Mouse (Mus musculus) forebrain, embryonic 13.5 days (tissue): ENCODE results near the gene Gm5134. TPM values are rescaled to one million over a fixed set of nuclear protein-coding genes. Genes with fewer than 3 reads are reported as not detected.

Experiments used
- ATAC-seq: fragments of 200-750 bp; cut with Nextera tagmentation; 2 replicates; pipeline ENCODE4 v1.8.0; 2017
- H3K27ac ChIP-seq: fragments of 300-500 bp; sonication (generic); 2 replicates; pipeline ENCODE4 v1.5.1; 2015; ENCODE audit warnings: inconsistent platforms, mild to moderate bottlenecking, moderate library complexity
- H3K27me3 ChIP-seq: fragments of 300-500 bp; sonication (generic); 2 replicates; pipeline ENCODE4 v1.6.1; 2015; ENCODE audit warnings: mild to moderate bottlenecking, inconsistent platforms
- H3K36me3 ChIP-seq: fragments of 300-500 bp; sonication (generic); 2 replicates; pipeline ENCODE4 v1.6.1; 2015; ENCODE audit warnings: mild to moderate bottlenecking, inconsistent platforms; ENCODE audit not compliant: poor library complexity, severe bottlenecking
- H3K4me1 ChIP-seq: fragments of 300-500 bp; sonication (generic); 2 replicates; pipeline ENCODE4 v1.6.1; 2015; ENCODE audit warnings: inconsistent platforms
- H3K4me2 ChIP-seq: fragments of 300-500 bp; sonication (generic); 2 replicates; pipeline ENCODE4 v1.6.1; 2015; ENCODE audit warnings: inconsistent platforms, mild to moderate bottlenecking, moderate library complexity
- H3K4me3 ChIP-seq: fragments of 300-500 bp; sonication (generic); 2 replicates; pipeline ENCODE4 v1.5.1; 2015; ENCODE audit warnings: mild to moderate bottlenecking, inconsistent platforms
- H3K9ac ChIP-seq: fragments of 300-500 bp; sonication (generic); 2 replicates; pipeline ENCODE4 v1.6.1; 2015; ENCODE audit warnings: mild to moderate bottlenecking, inconsistent platforms
- H3K9me3 ChIP-seq: fragments of 300-500 bp; sonication (generic); replicated peaks from 2 replicates; pipeline ENCODE4 v1.6.1; 2016; ENCODE audit warnings: inconsistent platforms
- WGBS: fragments of 180-500 bp; shearing (Covaris S2); methylation state at CpG from one replicate; pipeline ENCODE4 v1.1.7; 2015; 5-methylcytosine and 5-hydroxymethylcytosine counted together
- polyA plus RNA-seq: library from polyadenylated mRNA; unstranded; fragments of >200 nt; fragmentation: Nextera tagmentation; extraction: Ambion mirVana; gene quantifications from 2 replicates; pipeline ENCODE4 v1.2.1, GENCODE M21; 2015

Gm5134 gene
- polyA plus RNA-seq, 1 experiment from 2014 or later, result 0.09 TPM

GRCm38 (mm10) chr10:76031511-76032401 lies 77.4 kb downstream of the Gm5134 start:
- Histone ChIP-seq H3K9me3 (no peaks in the 10 kb centered on the region), H3K4me2 (peak overlapping the region; percentile 78), H3K36me3 (peaks cover 9% of the 10 kb centered on the region), H3K4me1 (peaks cover 14% of the 10 kb centered on the region), H3K27ac (peak overlapping the region; percentile 49), H3K4me3 (peak overlapping the region; percentile 90), H3K27me3 (no peaks in the 10 kb centered on the region), H3K9ac (peak overlapping the region; percentile 94)
- WGBS, result 56% methylated on average over 14 of the region's 14 CpGs
- ATAC-seq, result no peak; the same call in 1 of the 2 replicates

- H3K27me3 ChIP-seq, result no peaks in the 10 kb centered on the region
- peak within 1 kb of the TSS; percentile 94 for H3K9ac ChIP-seq
- peaks cover 17% of the 10 kb centered on the region for H3K36me3 ChIP-seq
- H3K4me2 ChIP-seq, result peak within 1 kb of the TSS; percentile 78
- ATAC-seq, result peak; percentile 99
- peak within 1 kb of the TSS; percentile 51 for H3K27ac ChIP-seq
- peak within 1 kb of the TSS; percentile 90 for H3K4me3 ChIP-seq
- no peaks in the 10 kb centered on the region for H3K9me3 ChIP-seq
- H3K4me1 ChIP-seq, result peaks cover 14% of the 10 kb centered on the region
- WGBS, result under 1% methylated on average over 53 of the region's 58 CpGs
Observed at GRCm38 (mm10) chr10:76032402-76033118, 78.2 kb downstream of the Gm5134 start, which contains the start of gene Zfp280b. Zfp280b (plus strand) TSS chr10:76032650.

- no peak for ATAC-seq
- no peaks in the 10 kb centered on the region for H3K9me3 ChIP-seq
- peaks cover 14% of the 10 kb centered on the region for H3K4me1 ChIP-seq
- H3K27ac ChIP-seq, result peak overlapping the region; percentile 51; the same call in 1 of the 2 replicates
- H3K4me3 ChIP-seq, result peak overlapping the region; percentile 90
- peaks cover 22% of the 10 kb centered on the region for H3K36me3 ChIP-seq
- WGBS, result 21% methylated on average over 7 of the region's 7 CpGs
- peak overlapping the region; percentile 78 for H3K4me2 ChIP-seq
- H3K9ac ChIP-seq, result peak overlapping the region; percentile 94
- H3K27me3 ChIP-seq, result no peaks in the 10 kb centered on the region
Observed at GRCm38 (mm10) chr10:76033119-76033455, 78.8 kb downstream of the Gm5134 start.

GRCm38 (mm10) chr10:76034001-76034600 lies 79.8 kb downstream of the Gm5134 start:
- H3K4me3 ChIP-seq, result no peak overlapping the region
- peak overlapping the region; percentile 78; the same call in 1 of the 2 replicates for H3K4me2 ChIP-seq
- H3K27me3 ChIP-seq, result no peaks in the 10 kb centered on the region
- WGBS, result 94% methylated on average over 8 of the region's 8 CpGs
- no peak overlapping the region for H3K9ac ChIP-seq
- H3K9me3 ChIP-seq, result no peaks in the 10 kb centered on the region
- H3K27ac ChIP-seq, result no peak overlapping the region
- H3K36me3 ChIP-seq, result peaks cover 32% of the 10 kb centered on the region
- no peak for ATAC-seq
- peaks cover 14% of the 10 kb centered on the region for H3K4me1 ChIP-seq

GRCm38 (mm10) chr10:76035277-76035676 lies 81.0 kb downstream of the Gm5134 start:
- no peak for ATAC-seq
- peaks cover 44% of the 10 kb centered on the region for H3K36me3 ChIP-seq

GRCm38 (mm10) chr10:76036962-76037361 lies 82.6 kb downstream of the Gm5134 start:
- Histone ChIP-seq H3K27me3 (no peaks in the 10 kb centered on the region), H3K36me3 (peaks cover 58% of the 10 kb centered on the region), H3K4me2 (no peak overlapping the region), H3K9ac (no peak overlapping the region), H3K9me3 (no peaks in the 10 kb centered on the region), H3K4me3 (no peak overlapping the region), H3K27ac (no peak overlapping the region), H3K4me1 (peaks cover 14% of the 10 kb centered on the region)
- 96% methylated on average over 5 of the region's 5 CpGs for WGBS
- ATAC-seq, result no peak

More at GRCm38 (mm10) chr10:76035277-76035676, 81.0 kb downstream of the Gm5134 start:
- Histone ChIP-seq H3K9me3 (no peaks in the 10 kb centered on the region), H3K4me3 (no peak overlapping the region), H3K9ac (no peak overlapping the region), H3K27ac (no peak overlapping the region), H3K4me2 (no peak overlapping the region), H3K27me3 (no peaks in the 10 kb centered on the region), H3K4me1 (peaks cover 14% of the 10 kb centered on the region)

GRCm38 (mm10) chr10:76045343-76045742 lies 91.0 kb downstream of the Gm5134 start:
- H3K9ac ChIP-seq, result no peak overlapping the region
- no peaks in the 10 kb centered on the region for H3K4me1 ChIP-seq
- no peak for ATAC-seq
- 46% methylated on average over 5 of the region's 5 CpGs for WGBS
- H3K4me3 ChIP-seq, result no peak overlapping the region
- no peak overlapping the region for H3K4me2 ChIP-seq
- H3K27me3 ChIP-seq, result no peaks in the 10 kb centered on the region
- peaks cover 34% of the 10 kb centered on the region for H3K36me3 ChIP-seq
- H3K27ac ChIP-seq, result no peak overlapping the region
- no peaks in the 10 kb centered on the region for H3K9me3 ChIP-seq

- Histone ChIP-seq H3K4me2 (no peak overlapping the region), H3K4me3 (no peak overlapping the region), H3K27me3 (no peaks in the 10 kb centered on the region), H3K36me3 (peaks cover 20% of the 10 kb centered on the region), H3K27ac (no peak overlapping the region), H3K4me1 (no peaks in the 10 kb centered on the region), H3K9ac (no peak overlapping the region), H3K9me3 (no peaks in the 10 kb centered on the region)
- no peak for ATAC-seq
- 87% methylated on average over 1 of the region's 1 CpGs for WGBS
Observed at GRCm38 (mm10) chr10:76046754-76047153, 92.4 kb downstream of the Gm5134 start.

- WGBS, result 56% methylated on average over 5 of the region's 5 CpGs
- Histone ChIP-seq H3K27me3 (no peaks in the 10 kb centered on the region), H3K36me3 (peaks cover 20% of the 10 kb centered on the region), H3K4me1 (no peaks in the 10 kb centered on the region), H3K4me3 (no peak overlapping the region), H3K27ac (no peak overlapping the region), H3K9me3 (no peaks in the 10 kb centered on the region), H3K4me2 (no peak overlapping the region), H3K9ac (no peak overlapping the region)
- ATAC-seq, result no peak
Observed at GRCm38 (mm10) chr10:76047182-76047869, 93.0 kb downstream of the Gm5134 start.

GRCm38 (mm10) chr10:76048967-76049366 lies 94.7 kb downstream of the Gm5134 start:
- H3K27me3 ChIP-seq, result no peaks in the 10 kb centered on the region
- no peak overlapping the region for H3K27ac ChIP-seq
- H3K4me3 ChIP-seq, result no peak overlapping the region
- WGBS, result 64% methylated on average over 6 of the region's 6 CpGs
- no peak overlapping the region for H3K4me2 ChIP-seq
- peaks cover 6% of the 10 kb centered on the region for H3K36me3 ChIP-seq
- H3K9me3 ChIP-seq, result no peaks in the 10 kb centered on the region
- H3K9ac ChIP-seq, result no peak overlapping the region
- ATAC-seq, result no peak
- no peaks in the 10 kb centered on the region for H3K4me1 ChIP-seq

- H3K4me1 ChIP-seq, result no peaks in the 10 kb centered on the region
Observed at GRCm38 (mm10) chr10:76051860-76052259, 97.5 kb downstream of the Gm5134 start.

More at GRCm38 (mm10) chr10:76051860-76052259, 97.5 kb downstream of the Gm5134 start:
- no peak for ATAC-seq
- H3K4me2 ChIP-seq, result no peak overlapping the region
- H3K9me3 ChIP-seq, result no peaks in the 10 kb centered on the region
- no peak overlapping the region for H3K27ac ChIP-seq
- no peak overlapping the region for H3K9ac ChIP-seq
- no peaks in the 10 kb centered on the region for H3K36me3 ChIP-seq
- no peaks in the 10 kb centered on the region for H3K27me3 ChIP-seq
- WGBS, result 86% methylated on average over 11 of the region's 11 CpGs
- no peak overlapping the region for H3K4me3 ChIP-seq
